Mouse (Mus musculus) heart, embryonic 12.5 days (tissue): ENCODE measurements around the gene Fkbp1a. TPM values are rescaled to one million over a fixed set of nuclear protein-coding genes. Genes with fewer than 3 reads are reported as not detected.
A peak's percentile ranks its signal among the peaks of the same experiment; 100 is the strongest.

Source experiments
- ATAC-seq: fragments of 200-750 bp; cut with Nextera tagmentation; 2 replicates; pipeline ENCODE4 v1.8.0; 2017; ENCODE audit warnings: moderate TSS enrichment, moderate library complexity; ENCODE audit not compliant: insufficient number of reproducible peaks, low FRiP score
- H3K27ac ChIP-seq: fragments of 300-500 bp; sonication (generic); 2 replicates; pipeline ENCODE4 v1.5.1; 2016; ENCODE audit warnings: mild to moderate bottlenecking, moderate library complexity; ENCODE audit not compliant: poor library complexity, severe bottlenecking
- H3K27me3 ChIP-seq: fragments of 300-500 bp; sonication (generic); replicated peaks from 2 replicates; pipeline ENCODE4 v1.6.1; 2016; ENCODE audit warnings: mild to moderate bottlenecking, moderate library complexity
- H3K36me3 ChIP-seq: fragments of 300-500 bp; sonication (generic); 2 replicates; pipeline ENCODE4 v1.6.1; 2016; ENCODE audit warnings: mild to moderate bottlenecking, moderate library complexity
- H3K4me1 ChIP-seq: fragments of 300-500 bp; sonication (generic); replicated peaks from 2 replicates; pipeline ENCODE4 v1.6.1; 2016; ENCODE audit warnings: mild to moderate bottlenecking
- H3K4me2 ChIP-seq: fragments of 300-500 bp; sonication (generic); 2 replicates; pipeline ENCODE4 v1.6.1; 2016; ENCODE audit warnings: mild to moderate bottlenecking, moderate library complexity
- H3K4me3 ChIP-seq: fragments of 300-500 bp; sonication (generic); 2 replicates; pipeline ENCODE4 v1.5.1; 2016; ENCODE audit warnings: mild to moderate bottlenecking
- H3K9ac ChIP-seq: fragments of 300-500 bp; sonication (generic); 2 replicates; pipeline ENCODE4 v1.6.1; 2016; ENCODE audit warnings: mild to moderate bottlenecking, moderate library complexity
- H3K9me3 ChIP-seq: fragments of 300-500 bp; sonication (generic); replicated peaks from 2 replicates; pipeline ENCODE4 v1.6.1; 2016; ENCODE audit warnings: mild to moderate bottlenecking, moderate library complexity
- WGBS: fragments of 180-500 bp; shearing (Covaris S2); methylation state at CpG from one replicate; pipeline ENCODE4 v1.1.7; 2016; 5-methylcytosine and 5-hydroxymethylcytosine counted together
- polyA plus RNA-seq: library from polyadenylated mRNA; unstranded; fragments of >200 nt; fragmentation: Nextera tagmentation; extraction: Ambion mirVana; gene quantifications from 2 replicates; pipeline ENCODE4 v1.2.1, GENCODE M21; 2016

Gene Fkbp1a
- polyA plus RNA-seq, 1 experiment from 2014 or later: 751 TPM

DNA sequence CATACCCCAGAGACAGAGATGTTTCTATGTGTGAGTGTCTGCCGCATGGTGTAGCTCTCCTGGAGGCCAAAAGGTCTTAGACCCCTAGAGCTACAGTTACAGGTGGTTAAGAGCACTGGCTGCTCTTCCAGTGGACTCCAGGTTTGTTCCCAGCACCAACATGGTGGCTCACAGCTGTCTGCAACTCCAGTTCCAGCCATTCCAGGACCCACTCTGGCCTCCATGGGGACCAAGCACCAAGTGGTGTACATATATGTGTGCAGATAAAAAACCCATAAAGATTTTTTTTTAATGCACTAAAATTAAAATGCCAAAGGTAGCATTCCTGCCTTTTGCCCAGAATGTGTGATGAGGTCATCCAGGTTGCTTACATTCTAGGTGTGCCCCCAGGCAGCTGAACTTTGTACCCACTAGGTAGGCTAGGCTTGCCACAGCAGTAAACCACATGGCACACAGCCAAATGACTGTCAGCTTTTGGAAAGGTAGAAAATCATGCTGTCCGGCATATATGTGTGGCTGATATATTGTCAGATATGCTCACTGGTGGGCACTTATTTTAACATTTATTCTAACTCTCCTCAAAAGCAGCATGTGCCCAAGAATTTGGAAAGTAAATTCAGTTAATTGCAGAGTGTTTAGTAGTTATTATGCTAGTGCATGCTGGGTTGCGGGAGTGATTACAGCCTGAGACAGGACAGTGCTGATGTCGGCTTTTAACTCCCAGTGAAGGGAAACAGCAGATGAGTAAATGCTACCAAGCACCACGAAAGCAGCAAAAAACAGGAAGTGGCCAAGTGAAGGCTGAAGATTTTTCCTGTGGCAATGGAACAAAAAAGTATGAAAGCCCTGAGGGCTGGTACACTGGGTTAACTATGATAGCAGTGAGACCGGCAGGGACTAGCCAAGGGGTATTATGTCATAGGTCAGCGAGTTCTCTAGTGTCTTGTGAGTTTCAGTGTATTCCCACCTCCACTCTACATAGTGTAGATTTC lies 20.9 kb downstream of the Fkbp1a start:
- H3K9ac ChIP-seq: no peak overlapping the region
- no peak overlapping the region for H3K4me2 ChIP-seq
- H3K27ac ChIP-seq: no peak overlapping the region
- 77% methylated on average over 7 of the region's 7 CpGs for WGBS
- H3K4me3 ChIP-seq: no peak overlapping the region
- ATAC-seq: no peak
- H3K36me3 ChIP-seq: peaks cover 63% of the 10 kb centered on the region
- H3K27me3 ChIP-seq: no peaks in the 10 kb centered on the region
- H3K4me1 ChIP-seq: 0 out of 2 replicates have a peak, but pooled peaks cover 4% of the 10 kb centered on the region
- no peaks in the 10 kb centered on the region for H3K9me3 ChIP-seq

DNA sequence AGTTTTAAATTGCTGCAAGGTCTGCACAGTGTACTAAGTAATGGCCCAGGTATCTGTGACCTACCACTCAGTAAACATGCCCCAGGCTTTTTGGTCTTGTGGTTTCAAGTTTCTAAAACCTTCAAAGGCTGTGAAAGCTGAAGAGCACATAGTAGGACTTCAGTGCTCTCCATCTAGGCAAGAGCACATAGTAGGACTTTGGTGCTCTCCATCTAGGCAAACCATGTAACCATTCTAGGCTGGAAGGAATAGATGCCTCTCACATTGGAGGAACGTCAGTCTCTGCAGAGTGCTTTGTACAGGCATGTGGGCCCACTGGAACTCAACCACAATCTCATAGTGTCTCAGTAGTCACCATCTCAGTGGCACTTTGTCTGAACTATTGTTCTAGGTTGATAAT lies 21.7 kb downstream of the Fkbp1a start:
- Histone ChIP-seq H3K9ac (no peak overlapping the region), H3K27me3 (no peaks in the 10 kb centered on the region), H3K4me3 (no peak overlapping the region), H3K36me3 (peaks cover 58% of the 10 kb centered on the region), H3K4me2 (no peak overlapping the region), H3K4me1 (0 out of 2 replicates have a peak, but pooled peaks cover 4% of the 10 kb centered on the region), H3K27ac (no peak overlapping the region), H3K9me3 (no peaks in the 10 kb centered on the region)
- ATAC-seq: no peak
- 87% methylated on average over 1 of the region's 1 CpGs for WGBS

DNA sequence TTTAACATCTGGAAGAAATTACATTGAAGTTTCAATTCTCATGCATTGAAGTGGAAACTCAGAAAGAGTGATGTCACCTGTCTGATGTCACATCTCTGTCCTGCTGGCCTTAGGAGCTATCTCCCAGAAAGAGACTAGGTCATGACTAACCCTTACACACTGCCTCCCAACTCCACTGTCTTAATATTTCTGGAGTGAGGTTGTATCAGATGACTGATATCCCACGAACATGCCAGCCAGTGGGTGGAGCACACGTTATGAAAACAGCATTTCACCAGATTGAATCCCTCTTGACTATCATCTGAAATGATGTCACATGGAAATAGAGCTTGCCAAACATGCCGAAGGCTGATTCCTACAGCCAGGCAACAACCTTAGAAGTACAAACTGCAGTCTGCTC lies 22.7 kb downstream of the Fkbp1a start:
- ATAC-seq: no peak
- WGBS: 52% methylated on average over 3 of the region's 3 CpGs
- H3K36me3 ChIP-seq: peaks cover 48% of the 10 kb centered on the region

DNA sequence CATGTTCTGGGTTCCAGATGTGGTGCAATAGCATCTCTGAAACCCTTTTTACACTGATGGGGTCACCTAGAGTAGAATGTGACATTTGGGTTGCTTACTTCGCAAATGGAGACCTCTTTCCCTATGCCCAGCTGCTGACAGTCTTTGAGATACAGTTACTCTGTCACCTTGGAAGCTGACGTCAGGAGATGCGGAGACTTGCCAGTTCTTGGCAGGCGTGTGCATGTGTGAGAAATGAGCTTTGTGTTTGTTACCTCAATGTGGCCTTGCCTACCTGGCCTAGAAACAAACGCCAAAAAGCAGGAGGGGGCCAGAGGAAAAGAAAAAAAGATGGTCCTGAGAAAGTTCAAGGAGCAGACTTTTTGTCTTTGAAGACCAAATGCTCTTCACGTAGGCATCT lies 24.6 kb downstream of the Fkbp1a start:
- Histone ChIP-seq H3K4me1 (no peaks in the 10 kb centered on the region), H3K4me2 (no peak overlapping the region), H3K9ac (no peak overlapping the region), H3K27me3 (no peaks in the 10 kb centered on the region), H3K9me3 (no peaks in the 10 kb centered on the region), H3K4me3 (no peak overlapping the region), H3K27ac (no peak overlapping the region), H3K36me3 (peaks cover 31% of the 10 kb centered on the region)
- 70% methylated on average over 6 of the region's 6 CpGs for WGBS
- ATAC-seq: no peak

More for the DNA sequence above, 22.7 kb downstream of the Fkbp1a start:
- Histone ChIP-seq H3K4me2 (no peak overlapping the region), H3K4me3 (no peak overlapping the region), H3K27ac (no peak overlapping the region), H3K9ac (no peak overlapping the region), H3K27me3 (no peaks in the 10 kb centered on the region), H3K4me1 (0 out of 2 replicates have a peak, but pooled peaks cover 2% of the 10 kb centered on the region), H3K9me3 (no peaks in the 10 kb centered on the region)

DNA sequence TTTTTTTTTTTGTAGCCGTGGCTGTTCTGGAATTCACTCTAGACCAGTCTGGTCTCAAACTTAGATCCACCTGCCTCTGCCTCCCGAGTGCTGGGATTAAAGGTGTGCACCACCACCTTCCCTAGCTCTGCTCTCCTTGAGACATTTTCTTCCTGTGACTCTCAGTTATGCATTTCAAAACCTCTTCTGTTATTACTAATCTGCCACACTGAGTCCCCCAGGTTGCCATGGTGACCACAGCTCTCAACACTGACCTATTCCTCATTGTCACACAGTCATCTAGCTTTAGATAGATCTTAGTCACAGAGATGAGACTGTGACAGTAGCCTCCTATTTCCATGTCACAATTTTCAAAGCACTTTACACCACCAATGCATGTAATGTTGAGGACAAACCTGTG lies 27.2 kb downstream of the Fkbp1a start:
- H3K4me2 ChIP-seq: no peak overlapping the region
- no peaks in the 10 kb centered on the region for H3K4me1 ChIP-seq
- H3K9me3 ChIP-seq: no peaks in the 10 kb centered on the region
- H3K9ac ChIP-seq: no peak overlapping the region
- 80% methylated on average over 2 of the region's 2 CpGs for WGBS
- peaks cover 6% of the 10 kb centered on the region for H3K27me3 ChIP-seq
- no peak for ATAC-seq
- H3K36me3 ChIP-seq: peaks cover 13% of the 10 kb centered on the region
- no peak overlapping the region for H3K27ac ChIP-seq
- H3K4me3 ChIP-seq: no peak overlapping the region

DNA sequence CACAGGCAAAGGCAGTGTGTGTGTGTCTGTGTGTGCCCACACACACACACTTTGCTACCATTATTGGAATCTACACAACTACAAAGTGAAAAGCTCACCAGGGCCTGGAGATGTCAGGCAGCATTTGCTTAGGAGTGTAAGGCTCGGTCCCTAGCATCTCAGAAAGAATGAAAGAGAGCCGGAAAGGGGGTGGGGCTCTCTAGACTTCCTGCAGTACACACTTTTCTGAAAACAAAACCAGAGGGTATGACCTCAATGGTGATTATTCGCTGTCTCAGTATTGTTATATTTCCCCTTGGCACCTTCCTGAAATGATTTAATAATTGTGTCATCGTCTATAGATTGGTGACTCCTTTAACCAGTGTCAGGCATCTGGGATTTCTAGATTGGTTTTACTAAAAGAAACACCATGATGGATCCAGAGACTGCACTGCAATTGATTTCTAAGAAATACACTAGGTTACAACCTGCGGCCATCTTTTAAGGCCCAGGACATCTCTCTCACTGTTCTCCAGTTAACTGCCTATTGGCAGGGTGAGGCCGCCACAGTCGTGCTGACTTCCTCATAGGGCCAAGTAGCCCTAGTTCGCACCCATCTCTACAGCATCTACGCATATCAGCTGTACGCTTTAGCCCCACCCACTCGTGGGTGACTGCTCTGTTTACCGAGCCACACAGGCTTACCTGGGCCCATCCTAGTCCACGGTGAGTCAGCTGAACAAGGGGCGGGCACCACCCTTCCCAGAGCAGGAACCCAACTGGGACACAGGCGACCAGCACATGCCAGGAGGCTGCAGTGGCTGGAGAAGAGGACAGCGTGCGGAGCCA lies 29.8 kb downstream of the Fkbp1a start, which contains the start of gene Sdcbp2:
TSS of gene Sdcbp2 (plus strand) at position 750 of the 828 bp plus-strand sequence.
- ATAC-seq: no peak
- Histone ChIP-seq H3K4me2 (no peak within 1 kb of the TSS), H3K27me3 (peaks cover 9% of the 10 kb centered on the region), H3K9me3 (no peaks in the 10 kb centered on the region), H3K4me1 (peaks cover 6% of the 10 kb centered on the region; the same call in 1 of the 2 replicates), H3K27ac (no peak within 1 kb of the TSS), H3K4me3 (no peak within 1 kb of the TSS), H3K36me3 (no peaks in the 10 kb centered on the region), H3K9ac (no peak within 1 kb of the TSS)
- WGBS: 65% methylated on average over 17 of the region's 17 CpGs

DNA sequence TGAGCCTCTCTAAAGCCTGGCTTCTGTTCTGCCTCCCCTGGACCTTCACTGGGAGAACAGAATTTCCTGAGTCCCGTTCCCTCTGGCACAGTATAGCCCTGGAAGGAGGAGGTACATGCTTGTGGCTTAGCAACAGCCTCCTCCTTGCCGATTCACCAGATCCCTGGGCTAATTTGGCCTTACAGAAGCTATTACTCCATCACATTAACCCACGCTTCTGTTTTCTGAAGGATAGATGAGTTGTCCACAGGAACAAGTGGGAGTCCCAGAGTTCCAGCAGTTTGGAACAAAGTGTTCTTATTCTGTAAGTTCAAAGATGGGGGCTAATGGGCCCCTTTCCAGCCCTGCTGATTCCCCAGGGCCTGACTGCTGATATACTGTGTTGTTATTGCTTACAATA lies 31.4 kb downstream of the Fkbp1a start:
- H3K4me2 ChIP-seq: no peak overlapping the region
- H3K9ac ChIP-seq: no peak overlapping the region
- no peaks in the 10 kb centered on the region for H3K9me3 ChIP-seq
- H3K36me3 ChIP-seq: no peaks in the 10 kb centered on the region
- peaks cover 14% of the 10 kb centered on the region for H3K27me3 ChIP-seq
- H3K4me3 ChIP-seq: no peak overlapping the region
- no peak overlapping the region for H3K27ac ChIP-seq
- no peak for ATAC-seq
- WGBS: 63% methylated on average over 3 of the region's 3 CpGs
- peaks cover 6% of the 10 kb centered on the region; the same call in 1 of the 2 replicates for H3K4me1 ChIP-seq

DNA sequence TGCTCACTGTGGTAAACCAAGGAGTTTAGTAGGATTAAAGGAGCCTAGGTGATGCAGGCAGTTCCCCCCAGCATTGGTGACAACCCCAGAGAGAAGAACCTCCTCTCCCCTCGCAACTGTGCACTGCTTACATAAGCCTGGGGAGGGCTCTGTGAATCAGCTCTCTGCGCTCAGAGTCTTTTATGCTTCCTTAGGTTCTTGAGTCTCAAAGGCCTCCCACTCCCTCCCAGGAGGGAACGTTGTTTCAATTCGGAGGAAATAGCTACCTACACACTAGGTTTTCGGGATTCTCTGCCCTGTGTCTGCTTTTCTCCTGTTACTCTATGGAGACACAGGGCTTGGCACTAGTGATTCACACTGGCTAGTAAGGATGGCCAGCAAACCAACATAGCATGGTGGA lies 32.3 kb downstream of the Fkbp1a start:
- no peak overlapping the region for H3K9ac ChIP-seq
- H3K9me3 ChIP-seq: no peaks in the 10 kb centered on the region
- H3K4me2 ChIP-seq: no peak overlapping the region
- H3K27me3 ChIP-seq: peaks cover 14% of the 10 kb centered on the region
- no peak overlapping the region for H3K27ac ChIP-seq
- no peak overlapping the region for H3K4me3 ChIP-seq
- no peak for ATAC-seq
- H3K36me3 ChIP-seq: no peaks in the 10 kb centered on the region
- WGBS: 60% methylated on average over 5 of the region's 5 CpGs
- peaks cover 6% of the 10 kb centered on the region; the same call in 1 of the 2 replicates for H3K4me1 ChIP-seq

DNA sequence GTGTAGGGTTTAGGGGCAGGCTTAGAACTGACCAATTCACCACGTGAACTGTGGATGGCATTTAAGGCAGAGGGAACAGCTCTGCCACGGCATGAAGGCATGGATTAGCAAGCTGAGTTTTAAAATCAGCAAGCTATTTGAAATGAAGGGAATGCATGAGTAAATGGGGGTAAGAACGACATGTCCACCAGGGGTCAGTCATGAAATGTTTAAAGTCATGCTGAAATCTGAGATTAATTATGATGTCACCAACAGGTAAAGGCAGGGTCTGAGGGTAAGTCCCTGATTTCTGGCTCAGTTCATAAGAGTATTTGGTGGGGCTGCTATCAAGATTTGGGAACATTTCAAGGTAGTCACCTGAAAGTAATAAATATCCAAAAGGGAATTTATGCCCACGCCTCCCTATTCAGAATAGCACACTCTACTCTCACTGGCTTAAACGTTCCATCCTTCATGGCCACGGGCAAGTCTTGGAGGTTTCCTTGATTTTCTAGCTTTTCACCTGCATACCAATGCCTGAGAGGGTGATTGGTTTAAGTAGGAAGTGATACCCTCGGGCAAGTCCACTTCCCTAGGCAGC lies 32.9 kb downstream of the Fkbp1a start:
- Histone ChIP-seq H3K36me3 (no peaks in the 10 kb centered on the region), H3K9me3 (no peaks in the 10 kb centered on the region), H3K4me2 (peak overlapping the region; percentile 76), H3K9ac (0 out of 2 replicates have a peak overlapping the region, but pooled peaks have one; percentile 67), H3K27me3 (peaks cover 14% of the 10 kb centered on the region), H3K4me1 (peaks cover 6% of the 10 kb centered on the region; the same call in 1 of the 2 replicates), H3K4me3 (peak overlapping the region; percentile 49), H3K27ac (peak overlapping the region; percentile 81)
- ATAC-seq: no peak; the same call in 1 of the 2 replicates
- WGBS: 28% methylated on average over 7 of the region's 7 CpGs

DNA sequence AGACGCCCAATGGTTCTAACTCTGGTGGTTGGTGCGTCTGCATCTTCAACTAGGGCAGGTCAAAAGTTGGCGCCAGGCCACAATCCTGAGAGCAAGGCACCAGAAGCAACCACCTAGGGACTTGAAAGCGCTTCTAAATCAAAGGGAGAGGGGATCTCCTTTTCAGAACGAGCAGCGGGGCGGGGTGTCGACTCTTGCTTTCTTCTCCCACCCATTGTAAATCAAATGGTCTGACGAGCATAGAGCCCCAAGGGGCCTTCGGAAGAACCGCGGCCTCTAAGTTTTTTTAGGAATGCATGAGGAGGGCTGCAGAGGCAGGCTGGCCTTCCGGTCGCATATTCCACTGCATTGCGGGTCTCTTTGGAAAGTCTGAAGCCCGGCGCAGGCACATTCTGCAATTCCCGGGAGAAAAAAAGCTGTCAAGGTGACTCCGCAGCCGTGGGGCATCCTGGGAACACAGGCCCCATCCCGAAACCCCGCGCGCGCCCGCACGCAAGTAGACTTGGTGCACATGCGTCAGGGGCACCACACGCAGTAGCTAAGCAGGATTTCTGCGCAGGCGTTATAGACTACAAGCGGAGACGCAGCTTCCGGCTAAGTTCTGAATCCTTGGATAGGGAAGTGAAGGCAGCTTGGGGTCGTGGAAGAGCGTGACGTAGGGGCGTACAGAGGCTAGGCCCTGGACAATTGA lies 33.6 kb downstream of the Fkbp1a start:
- peak overlapping the region; percentile 81 for H3K27ac ChIP-seq
- H3K27me3 ChIP-seq: peaks cover 14% of the 10 kb centered on the region
- no peaks in the 10 kb centered on the region for H3K9me3 ChIP-seq
- peaks cover 6% of the 10 kb centered on the region; the same call in 1 of the 2 replicates for H3K4me1 ChIP-seq
- H3K4me2 ChIP-seq: peak overlapping the region; percentile 76
- peak overlapping the region; percentile 67 for H3K9ac ChIP-seq
- WGBS: 2% methylated on average over 38 of the region's 38 CpGs
- ATAC-seq: peak; percentile 83
- no peaks in the 10 kb centered on the region for H3K36me3 ChIP-seq
- peak overlapping the region; percentile 49 for H3K4me3 ChIP-seq
